Mouse (Mus musculus) gastrocnemius, postnatal 25 days (tissue): Measurements from ENCODE around the gene Nop56. TPM values are rescaled to one million over a fixed set of nuclear protein-coding genes. Genes with fewer than 3 reads are reported as not detected.
A peak's percentile ranks its signal among the peaks of the same experiment; 100 is the strongest.

Experiments used
- DNase-seq: peaks from one replicate; pipeline ENCODE4 v3.0.0; 2022
- long read RNA-seq, 2 experiments: library from polyadenylated mRNA; stranded (forward); transcript quantifications; one replicate each; pipeline ENCODE4 v2.0.0; 2021
- total RNA-seq, 2 experiments: library from RNA; stranded (reverse); gene quantifications; 1 replicate in 1 of 2; 2 replicates in 1 of 2; pipeline ENCODE4 v1.2.3; 2021

Nop56 gene
- total RNA-seq = 10 to 100 TPM; 31.3 to 33.0 TPM
- long read RNA-seq, experiment 1, transcript Nop56-202 (12 exons, 1,877 nt) = major isoform, 12 of 20 reads
- long read RNA-seq, experiment 1, partial matches to known transcripts = 6 of 20 reads
- long read RNA-seq, experiment 1, other reads (novel, unspliced or antisense) = 2 of 20 reads
- long read RNA-seq, experiment 2, transcript Nop56-202 (12 exons, 1,877 nt) = major isoform, 17 of 23 reads
- long read RNA-seq, experiment 2, partial matches to known transcripts = 5 of 23 reads
- long read RNA-seq, experiment 2, other reads (novel, unspliced or antisense) = 1 of 23 reads

DNA sequence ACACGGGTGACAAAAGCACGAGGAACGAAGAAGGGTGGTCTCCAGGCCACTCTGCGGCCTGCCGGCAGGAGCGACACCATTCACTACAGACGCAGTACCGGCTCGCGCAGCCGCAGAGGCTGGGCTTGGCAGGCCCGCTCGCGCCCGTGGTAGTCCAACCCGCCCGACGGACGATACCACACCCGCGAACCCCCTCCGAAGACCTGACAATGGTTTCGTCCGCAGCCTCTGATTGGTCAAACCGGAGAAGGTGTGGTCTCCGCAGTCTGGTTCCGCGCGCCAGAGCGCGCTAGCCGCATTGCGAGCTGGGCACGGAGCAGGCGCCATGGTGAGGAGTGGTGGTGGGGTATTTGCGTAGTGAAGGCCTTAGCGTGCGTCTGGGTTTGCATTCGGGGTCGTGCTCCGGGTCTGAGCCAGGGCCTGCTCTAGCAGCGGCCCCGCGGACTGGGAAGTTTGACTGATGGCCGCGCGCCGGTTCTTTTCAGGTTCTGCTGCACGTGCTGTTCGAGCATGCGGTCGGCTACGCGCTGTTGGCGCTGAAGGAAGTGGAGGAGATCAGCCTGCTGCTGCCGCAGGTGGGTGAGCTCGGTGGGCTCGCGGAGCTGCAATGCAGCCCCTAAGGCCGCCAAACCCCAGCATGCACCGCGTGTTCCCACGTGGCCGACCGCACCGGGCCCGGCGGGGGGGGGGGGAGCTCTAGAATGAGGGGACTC, at the start of gene Nop56:
Nop56 (plus strand) TSS at position 282 of the 713 bp plus-strand sequence.
- DNase-seq = peak; percentile 98

DNA sequence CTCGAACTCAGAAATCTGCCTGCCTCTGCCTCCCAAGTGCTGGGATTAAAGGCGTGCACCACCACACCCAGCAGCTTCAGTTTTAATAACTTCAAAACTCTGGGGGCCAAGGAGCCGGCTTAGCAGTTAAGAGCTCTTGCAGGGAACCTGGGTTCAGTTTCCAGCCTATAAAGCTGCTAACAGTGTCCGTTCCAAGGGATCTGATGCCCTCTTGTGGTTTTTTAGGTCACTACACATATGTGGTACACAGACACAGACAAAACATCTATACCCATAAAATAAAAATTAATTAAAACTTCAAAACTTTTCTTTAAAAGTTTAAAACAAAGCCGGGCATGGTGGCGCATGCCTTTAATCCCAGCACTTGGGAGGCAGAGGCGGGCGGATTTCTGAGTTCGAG, 27.3 kb upstream of the Nop56 start:
- no peak for DNase-seq

DNA sequence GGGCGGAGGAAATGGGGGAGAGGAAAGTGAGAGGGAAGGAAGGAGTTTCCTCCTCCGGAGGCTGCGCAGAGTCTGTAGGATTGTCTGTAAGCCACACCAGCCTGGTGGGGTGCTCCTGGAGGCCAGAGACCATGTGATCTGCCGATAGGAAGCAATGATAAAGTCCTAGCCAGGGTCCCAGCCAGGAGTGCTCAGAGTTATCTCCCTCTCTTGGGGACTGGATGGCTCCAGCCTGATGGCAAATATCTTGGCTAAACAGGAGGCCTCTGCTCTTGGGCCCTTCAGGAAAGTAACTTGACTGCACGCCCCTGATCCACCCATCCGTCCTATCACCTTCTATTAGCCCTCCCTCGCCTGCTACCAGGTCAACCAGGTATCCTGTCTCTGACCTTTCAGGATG, 26.0 kb upstream of the Nop56 start:
- no peak for DNase-seq

DNA sequence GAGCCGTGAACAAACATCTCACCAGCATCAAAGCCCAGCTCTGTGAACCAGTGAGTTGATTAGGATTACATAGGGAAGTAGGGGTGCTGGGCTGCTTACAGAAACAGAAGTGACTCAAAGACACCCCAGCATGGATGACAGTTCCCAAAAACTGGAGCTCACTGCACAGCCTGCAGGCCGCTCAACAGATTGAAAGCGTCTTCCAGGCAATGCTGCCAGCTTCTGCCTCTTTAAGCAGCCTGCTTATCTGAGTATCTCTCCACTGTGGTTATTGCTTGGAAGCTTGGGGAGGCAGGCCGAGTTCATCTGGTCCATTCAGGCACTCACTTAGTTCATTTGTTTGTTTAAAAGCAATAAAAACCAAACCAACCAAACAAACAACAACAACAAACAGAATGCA, 17.5 kb upstream of the Nop56 start:
- DNase-seq = no peak

DNA sequence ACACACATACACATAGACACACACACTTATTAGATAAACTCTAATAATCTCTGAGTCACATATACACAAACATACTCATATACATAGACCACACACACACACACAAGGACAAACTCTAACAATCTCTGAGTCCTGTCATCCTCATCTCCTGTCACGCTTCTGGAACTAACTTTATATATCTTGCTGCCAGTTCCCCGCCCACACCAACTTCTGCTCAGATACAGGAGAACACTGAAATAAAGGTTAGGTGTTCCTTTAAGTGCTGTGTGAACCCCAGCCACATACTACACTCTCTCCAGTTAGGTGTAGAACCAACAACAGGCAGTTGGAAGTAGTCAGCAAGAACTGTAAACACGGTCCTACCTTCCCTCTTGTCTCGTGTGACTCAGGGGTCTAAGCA, 13.4 kb upstream of the Nop56 start:
- no peak for DNase-seq

DNA sequence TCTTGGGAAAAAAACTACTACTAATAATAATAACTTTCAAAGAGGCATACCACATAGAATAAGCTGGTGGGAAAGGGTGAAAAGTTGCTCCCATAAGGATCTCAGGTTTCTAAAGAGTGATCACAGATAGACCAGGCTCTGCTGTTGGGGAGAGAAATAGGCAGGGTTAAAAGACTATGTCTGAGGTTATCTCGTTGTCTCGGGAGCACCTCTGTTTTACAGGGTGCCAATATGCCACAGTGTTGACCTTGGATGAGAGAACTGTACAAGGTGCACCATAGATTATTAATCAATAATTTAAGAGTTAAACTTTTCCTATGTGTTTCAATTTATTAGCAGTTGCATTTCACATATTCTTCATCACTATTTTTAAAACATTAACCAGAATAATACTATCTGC, 12.3 kb upstream of the Nop56 start:
- DNase-seq = no peak

DNA sequence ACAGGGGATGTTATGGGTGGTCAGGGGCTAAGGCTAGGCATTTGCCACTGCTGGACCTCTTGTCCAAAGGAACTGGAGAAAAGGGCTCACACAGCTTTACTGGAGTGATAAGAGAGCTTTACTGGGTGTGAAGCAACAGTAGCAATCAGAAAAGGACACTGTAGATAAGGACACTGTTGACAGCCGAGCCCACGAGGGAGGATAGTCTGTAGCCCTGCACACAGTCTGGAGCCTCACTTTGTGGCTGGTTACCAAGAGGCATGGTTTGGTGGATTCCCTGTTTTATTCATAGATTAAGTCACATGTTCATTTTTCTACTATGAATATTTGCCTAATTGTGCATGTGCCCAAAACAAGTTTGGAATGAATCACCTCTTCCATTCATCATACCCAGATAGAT, 11.8 kb upstream of the Nop56 start:
- DNase-seq = no peak

DNA sequence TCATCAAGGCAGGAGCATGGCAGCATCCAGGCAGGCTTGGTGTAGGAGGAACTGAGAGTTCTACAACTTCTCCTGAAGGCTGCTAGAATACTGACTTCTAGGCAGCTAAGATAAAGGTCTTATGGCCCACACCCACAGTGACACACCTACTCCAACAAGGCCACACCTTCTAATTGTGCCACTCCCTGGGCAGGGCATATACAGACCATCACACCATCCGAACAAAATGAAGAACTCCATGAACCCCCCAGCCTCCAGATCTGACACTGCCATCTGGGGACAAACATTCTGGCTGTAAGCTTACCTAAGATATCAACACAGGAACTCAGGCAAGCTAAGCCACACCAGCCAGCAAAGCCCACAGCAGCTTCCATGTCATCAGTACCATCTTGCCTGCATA, 8.7 kb upstream of the Nop56 start:
- DNase-seq = no peak

DNA sequence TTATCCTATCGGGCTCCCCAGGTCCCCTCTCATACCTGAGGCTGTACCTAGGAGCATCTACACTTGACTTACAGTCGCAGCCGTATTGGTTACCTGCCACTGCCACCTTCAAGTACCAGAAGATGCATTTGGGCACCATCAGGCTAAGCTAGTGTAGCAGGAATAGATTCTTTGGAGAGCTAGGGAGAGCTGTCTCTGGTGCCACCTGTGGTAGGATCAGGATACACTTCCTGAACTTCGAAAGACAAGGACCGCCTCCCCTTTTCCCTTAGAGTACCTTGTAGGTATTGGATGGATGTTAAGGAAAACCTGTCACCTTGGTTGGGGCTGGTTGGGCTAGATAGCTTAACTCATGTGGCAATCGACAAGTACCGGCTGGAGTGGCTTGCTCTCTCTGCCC, 6.2 kb upstream of the Nop56 start:
- no peak for DNase-seq

DNA sequence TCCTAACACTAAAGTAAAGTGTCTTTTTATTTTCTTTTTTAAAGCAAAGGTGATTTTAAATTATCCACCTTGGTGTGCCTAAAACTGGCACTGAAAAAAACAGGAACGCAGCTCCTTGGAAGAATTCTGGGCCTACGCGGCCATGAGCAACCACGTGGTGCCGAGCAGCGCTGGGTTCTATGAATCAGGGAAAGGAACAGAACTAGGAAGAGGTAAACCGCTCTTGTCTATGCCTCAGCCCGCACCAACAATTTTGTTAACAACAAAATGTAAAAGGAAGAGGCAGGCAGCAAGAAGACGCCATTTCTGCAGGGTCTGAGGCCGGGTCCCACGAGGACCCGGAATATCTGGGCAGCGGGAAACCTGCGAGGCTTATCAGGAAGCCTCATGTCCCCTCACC, 498 bp upstream of the Nop56 start:
- DNase-seq = no peak

DNA sequence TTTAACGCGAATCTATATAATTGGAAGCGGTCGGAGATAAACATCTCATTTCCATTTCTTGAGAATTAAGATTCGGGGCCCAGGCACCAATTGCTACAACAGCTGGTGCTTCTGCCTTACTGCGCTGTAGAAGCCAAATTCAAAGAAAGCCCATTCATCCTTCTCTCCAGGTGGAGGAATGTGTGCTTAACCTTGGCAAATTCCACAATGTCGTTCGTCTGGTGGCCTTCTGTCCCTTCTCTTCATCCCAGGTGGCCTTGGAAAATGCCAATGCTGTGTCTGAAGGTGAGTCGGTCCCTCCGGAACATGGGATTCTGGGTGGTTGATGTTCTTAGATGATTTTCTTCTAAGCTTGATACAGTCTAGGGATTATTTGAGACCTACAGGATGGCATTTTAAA, 632 bp downstream of the Nop56 start:
- no peak for DNase-seq

DNA sequence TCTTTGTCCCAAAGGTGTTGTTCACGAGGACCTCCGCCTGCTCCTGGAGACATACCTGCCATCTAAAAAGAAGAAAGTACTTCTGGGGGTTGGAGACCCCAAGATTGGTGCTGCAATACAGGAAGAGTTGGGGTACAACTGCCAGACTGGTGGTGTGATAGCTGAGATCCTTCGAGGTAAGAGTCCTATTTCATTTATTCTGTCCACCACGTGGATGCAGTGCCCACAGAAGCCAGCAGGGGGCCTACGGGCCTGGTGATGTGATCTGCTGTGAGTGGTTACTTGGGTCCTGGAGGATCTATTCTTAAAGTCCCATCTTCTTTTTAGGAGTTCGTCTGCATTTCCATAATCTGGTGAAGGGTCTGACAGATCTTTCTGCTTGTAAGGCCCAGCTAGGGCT, 1.4 kb downstream of the Nop56 start:
- DNase-seq = no peak

DNA sequence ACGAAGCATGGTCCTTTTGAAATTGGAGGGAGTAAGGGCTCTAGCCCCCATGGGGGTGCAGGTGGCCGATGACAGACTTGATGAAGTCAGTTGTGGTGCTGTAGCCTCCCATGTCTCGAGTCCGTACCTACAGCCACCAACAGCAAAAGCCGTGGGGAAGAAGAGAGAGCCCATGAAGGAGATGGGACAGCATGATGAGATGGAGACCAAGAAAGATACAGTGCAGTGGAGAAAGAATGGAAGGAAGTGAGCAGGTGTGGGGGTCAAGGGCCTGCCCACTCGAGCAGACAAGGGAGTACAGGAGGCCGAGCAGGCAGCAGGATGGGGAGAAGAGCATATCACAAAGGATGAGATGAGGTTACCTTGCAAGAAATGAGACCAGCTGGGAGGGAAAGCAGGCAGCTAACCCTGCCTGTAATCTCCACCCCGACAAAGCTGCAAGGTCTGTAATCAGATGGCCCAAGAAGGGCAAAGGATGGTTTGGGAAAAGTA, 5.4 kb downstream of the Nop56 start:
- DNase-seq = no peak

DNA sequence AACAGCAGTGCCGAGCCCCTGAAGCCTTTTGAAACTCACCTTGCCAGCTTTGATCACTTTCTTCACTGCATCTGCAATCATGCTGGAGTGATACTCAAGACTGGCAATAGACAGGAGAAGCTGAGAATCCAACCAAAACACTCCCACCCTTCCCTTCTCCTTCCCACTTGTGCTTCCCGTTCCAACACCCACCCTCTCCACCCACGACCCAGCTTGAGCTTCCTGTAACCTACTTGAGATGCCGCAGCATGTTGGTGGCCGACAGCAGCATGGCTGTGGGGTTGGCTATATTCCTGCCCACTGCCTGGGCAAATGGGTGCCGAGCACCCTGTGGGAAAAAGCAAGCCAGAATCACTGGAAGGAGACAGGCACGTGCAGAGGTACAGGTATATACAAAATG, 6.0 kb downstream of the Nop56 start:
- no peak for DNase-seq

DNA sequence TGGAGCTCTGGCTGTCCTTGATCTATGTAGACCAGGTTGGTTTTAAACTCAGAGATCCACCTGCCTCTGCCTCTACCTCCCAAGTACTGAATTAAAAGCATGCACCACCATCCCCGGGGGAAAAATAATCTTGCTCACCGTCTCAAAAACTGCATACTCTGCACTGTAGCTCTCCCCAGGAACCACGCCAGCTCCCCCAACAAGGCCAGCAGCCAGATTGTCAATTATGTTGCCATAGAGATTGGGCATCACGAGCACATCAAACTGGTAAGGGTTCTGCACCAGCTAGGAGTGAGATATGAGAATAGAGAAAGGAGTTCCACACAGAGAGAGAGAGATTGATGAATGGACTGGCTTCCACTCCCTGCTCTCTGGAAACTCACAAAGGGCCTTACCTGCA, 6.6 kb downstream of the Nop56 start:
- DNase-seq = no peak

DNA sequence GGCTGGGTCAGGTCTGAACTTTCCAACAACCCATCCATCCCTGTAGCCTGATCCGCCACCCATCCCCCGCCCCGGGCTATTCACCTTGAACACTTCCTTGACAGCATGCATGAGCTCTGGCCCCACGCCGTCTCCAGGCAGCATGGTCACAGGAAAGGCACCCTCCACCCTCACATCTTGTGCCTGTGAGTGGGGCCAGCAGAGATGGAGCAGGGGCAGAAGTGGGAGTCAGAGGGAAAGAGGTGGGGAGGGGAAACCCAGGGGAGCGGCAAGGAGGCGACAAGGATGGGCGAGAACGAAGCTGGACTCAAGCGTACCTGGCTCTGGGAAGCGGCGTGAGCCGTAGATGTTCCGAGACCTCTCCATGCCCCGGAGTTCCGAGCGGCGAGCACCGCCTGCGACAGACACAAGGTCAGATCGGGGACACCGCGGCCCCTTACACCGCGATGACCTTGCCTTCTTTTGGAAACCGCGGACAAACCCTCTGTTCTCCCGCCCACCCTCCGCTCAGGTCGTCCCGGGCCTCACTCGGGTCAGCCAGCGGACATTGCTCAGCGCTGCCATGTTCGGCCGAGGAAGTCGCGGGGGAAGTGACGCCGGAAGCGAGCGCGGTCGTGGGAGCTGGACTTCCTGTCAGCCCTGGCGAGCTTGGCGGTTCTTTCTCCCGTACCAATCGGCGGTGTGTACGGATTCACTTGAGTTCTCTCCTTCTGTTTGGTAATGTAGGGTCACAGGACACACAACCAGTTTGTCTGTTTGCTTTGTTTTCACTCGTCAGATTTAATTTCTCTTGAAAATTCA, 9.8 kb downstream of the Nop56 start, which contains the start of gene Idh3b:
Idh3b (minus strand) TSS at position 694 of the 801 bp plus-strand sequence.
- peak; percentile 86 for DNase-seq

DNA sequence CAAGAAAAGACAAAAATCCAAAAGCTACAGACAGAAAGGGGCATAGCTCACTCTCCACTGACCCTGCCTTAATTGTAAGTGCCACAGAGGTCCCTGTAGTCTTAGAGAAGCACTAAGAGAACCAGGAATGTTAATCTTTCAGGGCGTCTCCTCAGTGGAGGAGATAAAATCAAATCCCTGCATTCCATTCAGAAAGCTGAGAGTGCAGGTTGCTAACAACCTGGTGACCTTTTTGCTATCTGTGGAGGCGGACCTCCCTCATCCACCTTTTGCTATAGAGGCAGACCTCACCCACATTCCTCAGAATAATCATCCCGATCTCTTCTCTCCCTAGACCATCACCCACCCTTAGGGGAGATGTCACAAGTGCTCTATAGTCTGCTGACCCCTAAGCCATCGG, 14.9 kb downstream of the Nop56 start:
- no peak for DNase-seq

DNA sequence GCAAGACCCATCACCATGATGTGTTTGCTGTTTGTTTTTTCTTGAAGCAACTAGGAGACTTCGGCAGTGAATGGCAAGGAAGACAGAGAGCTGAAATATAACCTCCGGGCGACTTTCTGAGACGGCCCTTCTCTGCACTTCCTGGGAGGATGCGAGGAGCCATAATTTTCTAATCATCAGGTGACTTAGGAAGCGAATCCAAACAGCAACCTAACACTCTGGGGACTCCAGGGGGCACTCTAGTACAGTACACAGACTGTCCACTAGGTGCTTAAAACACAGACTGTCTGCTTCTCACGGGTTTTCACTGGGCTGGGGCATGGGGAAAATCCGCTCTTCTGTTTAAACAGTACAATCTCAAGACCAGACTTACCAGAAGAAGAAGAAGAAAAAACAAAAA, 17.2 kb downstream of the Nop56 start:
- no peak for DNase-seq

DNA sequence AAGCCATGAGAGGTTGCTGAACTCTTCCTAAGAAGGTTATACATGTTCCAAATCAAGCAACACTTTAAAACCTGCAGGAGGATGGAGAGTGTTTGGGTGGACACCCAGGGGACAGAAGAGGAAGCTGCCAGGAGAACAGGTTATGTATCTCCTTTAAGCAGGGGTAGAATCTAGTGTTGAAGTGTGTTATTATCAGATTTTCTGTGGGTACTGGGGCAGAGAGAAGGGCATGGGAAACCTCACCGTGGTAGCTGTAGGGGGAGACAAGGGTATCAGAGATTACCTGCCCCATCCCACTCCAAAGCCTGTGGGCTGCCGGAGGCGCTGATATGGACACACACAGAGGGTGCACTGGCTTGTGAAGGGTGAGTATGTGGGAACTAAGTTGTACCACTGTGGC, 18.8 kb downstream of the Nop56 start:
- DNase-seq = no peak

DNA sequence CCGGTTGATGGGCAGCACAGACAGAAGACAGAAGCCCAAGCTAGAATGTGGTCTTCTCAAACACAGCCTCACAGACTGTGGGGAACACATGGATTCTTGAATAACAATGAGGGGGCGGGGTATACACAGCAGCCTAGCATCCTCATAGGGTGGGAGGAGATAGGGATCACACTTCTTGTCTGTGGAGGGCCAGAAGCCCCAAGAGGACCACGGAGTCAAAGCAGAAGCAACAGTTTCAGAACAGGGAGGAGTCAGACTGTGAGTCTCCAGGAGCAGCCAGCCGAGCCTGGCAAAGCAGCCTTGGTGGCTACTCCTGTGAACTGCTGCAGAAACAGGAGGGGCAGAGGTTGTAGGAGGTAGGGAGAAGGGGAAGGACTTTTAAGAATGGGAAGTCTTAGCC, 19.3 kb downstream of the Nop56 start:
- DNase-seq = no peak

DNA sequence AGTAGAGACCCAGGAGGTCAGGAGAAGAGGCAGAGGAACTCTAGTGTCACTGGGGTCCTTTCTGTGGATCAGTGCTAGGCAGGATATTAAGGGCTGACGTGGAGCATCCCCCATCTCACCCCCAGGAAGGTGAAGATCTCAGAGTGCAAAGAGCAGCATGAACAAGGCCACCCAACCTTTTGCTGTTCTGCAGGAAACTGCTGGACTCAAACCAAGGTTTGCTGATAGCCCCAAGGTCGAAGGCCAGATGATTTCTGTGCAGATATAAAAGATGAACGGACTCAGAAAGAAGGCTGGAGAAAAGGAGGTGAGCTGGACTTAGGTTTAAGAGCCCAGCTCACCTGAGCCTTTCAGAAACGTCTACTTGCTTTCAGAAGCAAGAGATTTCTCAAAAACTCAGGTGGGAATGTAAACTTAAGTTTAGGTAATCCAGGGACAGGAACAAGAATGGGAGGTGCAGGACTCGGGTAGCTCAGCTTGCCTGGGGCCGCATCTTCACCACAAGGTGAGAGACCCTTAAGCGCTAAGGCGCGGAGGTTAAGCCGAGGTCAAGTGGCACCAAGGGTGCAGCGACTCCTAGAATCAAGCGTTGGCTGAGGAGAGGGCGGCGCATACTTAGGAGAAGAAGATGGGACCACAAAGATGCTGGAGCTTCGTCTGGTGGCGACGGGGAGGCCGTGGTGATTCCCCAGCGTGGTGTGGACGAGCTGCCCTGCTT, 20.1 kb downstream of the Nop56 start:
- no peak for DNase-seq

DNA sequence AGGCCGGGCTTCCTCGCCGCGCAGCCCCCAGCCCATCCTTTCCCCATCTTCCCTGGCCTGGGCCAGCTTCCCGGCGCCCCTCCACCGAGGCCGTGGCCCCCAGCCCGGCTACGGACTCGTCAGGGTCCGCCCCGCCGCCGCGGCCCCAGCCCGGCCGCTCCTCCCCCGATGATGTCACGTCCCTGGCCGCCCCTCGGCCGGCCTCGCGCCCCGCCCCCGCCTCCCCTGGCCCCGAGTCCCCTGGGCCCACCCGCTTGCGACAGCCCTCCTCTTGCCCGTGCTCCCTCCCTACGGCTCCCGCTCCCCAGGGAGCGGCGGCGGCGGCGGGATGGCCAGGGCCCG, 20.7 kb downstream of the Nop56 start, which contains the start of gene Ebf4:
Ebf4 (plus strand) TSS at position 234 of the 342 bp plus-strand sequence.
- peak; percentile 52 for DNase-seq
